Mouse (Mus musculus): Measurements from ENCODE around the gene Stx5a. TPM values are rescaled to one million over a fixed set of nuclear protein-coding genes. Genes with fewer than 3 reads are reported as not detected.

The Stx5a gene
- polyA plus RNA-seq, 1 experiment, result 49.5 TPM

GRCm38 (mm10) chr19:8802130-8802821, 61.1 kb downstream of the Stx5a start, which contains the start of gene Zbtb3:
Gene Zbtb3, plus strand, starts transcription at chr19:8802555.
- H3K36me3 ChIP-seq (ENCODE audit: control insufficient read depth, insufficient read depth), result peaks cover 9% of the 10 kb centered on the region
- no peak within 1 kb of the TSS for H3ac ChIP-seq (ENCODE audit: control insufficient read depth, insufficient read length)

DNA sequence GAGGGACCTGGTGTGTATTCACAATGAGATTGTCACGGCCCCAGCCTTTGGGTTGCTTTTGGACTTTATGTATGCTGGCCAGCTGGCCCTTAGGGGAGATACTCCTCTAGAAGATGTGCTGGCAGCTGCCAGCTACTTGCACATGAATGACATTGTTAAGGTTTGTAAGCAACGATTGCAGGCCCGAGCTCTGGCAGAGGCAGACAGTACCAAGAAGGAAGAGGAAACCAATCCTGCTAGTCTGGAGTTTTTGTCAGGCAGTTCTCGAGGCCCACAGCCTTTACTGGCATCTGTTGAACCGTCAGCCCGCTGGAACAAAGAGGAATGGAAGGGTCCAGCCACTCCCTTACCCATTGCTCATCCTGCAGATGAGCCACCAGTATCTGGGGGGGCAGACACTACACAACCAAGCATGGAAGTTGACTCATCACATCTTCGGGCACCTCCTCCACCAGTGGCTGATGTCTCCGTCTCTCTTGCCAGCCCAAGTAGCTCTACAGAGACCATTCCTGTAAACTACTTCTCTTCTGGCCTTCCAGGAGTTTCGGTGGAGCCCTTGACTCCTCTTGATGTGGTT, 62.1 kb downstream of the Stx5a start:
- Histone ChIP-seq H3K4me3 (peak overlapping the region; percentile 50), H3K36me3 (ENCODE audit: control insufficient read depth, insufficient read depth) (peaks cover 19% of the 10 kb centered on the region), H3K79me2 (ENCODE audit: control insufficient read depth, insufficient read depth) (peaks cover under 1% of the 10 kb centered on the region), H3K27me3 (ENCODE audit: control insufficient read depth, insufficient read depth, insufficient read length) (no peaks in the 10 kb centered on the region), H3K4me2 (ENCODE audit: low read depth) (peak overlapping the region; percentile 84), H3ac (ENCODE audit: control insufficient read depth, insufficient read length) (no peak overlapping the region)
- TF ChIP-seq E2F4 (IDR thresholded peaks at IDR 0.05; ENCODE audit: insufficient read depth) (no peak), POLR2A (IDR thresholded peaks at IDR 0.05; ENCODE audit: insufficient read length, low read depth) (peak; percentile 48), POLR2AphosphoS2 (IDR thresholded peaks at IDR 0.05; ENCODE audit: insufficient read length, low read depth) (peak; percentile 67)

More at GRCm38 (mm10) chr19:8802130-8802821, 61.1 kb downstream of the Stx5a start, which contains the start of gene Zbtb3:
- TF ChIP-seq POLR2AphosphoS2 (IDR thresholded peaks at IDR 0.05; ENCODE audit: insufficient read length, low read depth) (peak; percentile 37), E2F4 (IDR thresholded peaks at IDR 0.05; ENCODE audit: insufficient read depth) (peak; percentile 46), MYOD1 (IDR thresholded peaks at IDR 0.05; ENCODE audit: control insufficient read depth in 1 of 3, insufficient read length in 2 of 3, low read depth in 2 of 3) (no peak), SRF (IDR thresholded peaks at IDR 0.05; ENCODE audit: control insufficient read depth, insufficient read length, low read depth) (peak; percentile 72), POLR2A (IDR thresholded peaks at IDR 0.05; ENCODE audit: insufficient read length, low read depth) (peak; percentile 54), REST (IDR thresholded peaks at IDR 0.05; ENCODE audit: insufficient read depth, insufficient read length) (no peak), CEBPB (IDR thresholded peaks at IDR 0.05; ENCODE audit: insufficient read depth, poor library complexity, severe bottlenecking) (no peak), MYOG (IDR thresholded peaks at IDR 0.05; ENCODE audit: control insufficient read depth in 1 of 3, insufficient read depth in 1 of 3, insufficient read length in 2 of 3, low read depth in 2 of 3) (no peak), TCF3 (IDR thresholded peaks at IDR 0.05; ENCODE audit: insufficient read length, low read depth) (no peak), MAX (IDR thresholded peaks at IDR 0.05; ENCODE audit: low read depth) (no peak)
- H3K79me2 ChIP-seq (ENCODE audit: control insufficient read depth, insufficient read depth), result peaks cover 11% of the 10 kb centered on the region
- no peaks in the 10 kb centered on the region for H3K27me3 ChIP-seq (ENCODE audit: control insufficient read depth, insufficient read depth, insufficient read length)
- H3K4me3 ChIP-seq, result peak within 1 kb of the TSS; percentile 50
- H3K4me2 ChIP-seq (ENCODE audit: low read depth), result peak within 1 kb of the TSS; percentile 90

DNA sequence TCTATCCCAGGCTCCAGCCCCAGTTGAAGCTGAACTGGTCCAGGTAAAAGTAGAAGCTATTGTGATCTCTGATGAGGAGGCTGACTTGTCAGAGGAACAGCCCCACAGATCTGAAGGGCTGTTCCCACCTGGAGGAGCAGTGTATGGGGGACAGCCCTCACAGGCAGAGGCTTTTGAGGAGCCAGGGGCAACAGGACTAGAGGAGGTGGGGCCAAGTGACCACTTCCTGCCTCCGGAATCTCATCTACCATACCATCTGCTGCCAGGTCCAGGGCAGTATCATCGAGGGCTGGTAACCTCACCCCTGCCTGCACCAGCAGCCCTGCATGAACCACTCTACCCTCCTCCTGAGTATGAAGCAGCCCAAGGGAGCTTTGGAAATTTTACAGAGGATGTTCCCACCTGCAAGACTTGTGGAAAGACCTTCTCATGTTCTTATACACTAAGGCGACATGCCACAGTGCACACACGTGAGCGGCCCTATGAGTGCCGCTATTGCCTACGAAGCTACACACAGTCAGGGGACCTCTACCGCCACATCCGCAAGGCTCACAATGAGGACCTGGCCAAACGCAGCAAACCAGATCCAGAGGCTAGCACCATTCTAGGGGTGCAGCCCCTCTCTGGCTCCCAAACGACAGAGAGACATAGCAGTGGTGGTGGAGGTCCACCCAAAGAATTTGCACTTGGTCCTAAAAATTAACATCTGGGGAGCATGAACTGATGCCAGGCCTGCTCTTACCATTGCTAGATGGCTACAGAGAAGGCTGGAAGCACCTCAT, 62.9 kb downstream of the Stx5a start:
- peak overlapping the region; percentile 84 for H3K4me2 ChIP-seq (ENCODE audit: low read depth)
- H3K4me3 ChIP-seq, result peak overlapping the region; percentile 50
- no peak for TF ChIP-seq MYOD1 (IDR thresholded peaks at IDR 0.05; ENCODE audit: control insufficient read depth in 1 of 3, insufficient read length in 2 of 3, low read depth in 2 of 3)
- peak; percentile 16 for TF ChIP-seq POLR2AphosphoS2 (IDR thresholded peaks at IDR 0.05; ENCODE audit: insufficient read length, low read depth)
- peaks cover 26% of the 10 kb centered on the region for H3K36me3 ChIP-seq (ENCODE audit: control insufficient read depth, insufficient read depth)
- no peaks in the 10 kb centered on the region for H3K79me2 ChIP-seq (ENCODE audit: control insufficient read depth, insufficient read depth)
- H3ac ChIP-seq (ENCODE audit: control insufficient read depth, insufficient read length), result no peak overlapping the region
- no peaks in the 10 kb centered on the region for H3K27me3 ChIP-seq (ENCODE audit: control insufficient read depth, insufficient read depth, insufficient read length)

Other genes starting within 250 kb of the Stx5a start
- gene Slc22a8, start 150.2 kb upstream of the Stx5a start, polyA plus RNA-seq (2012; fragmentation: generic; extraction: Trizol), result not detected
- not detected for gene Slc22a6, start 123.4 kb upstream of the Stx5a start, polyA plus RNA-seq (2012; fragmentation: generic; extraction: Trizol)
- not detected for gene Chrm1, start 77.6 kb upstream of the Stx5a start, polyA plus RNA-seq (2012; fragmentation: generic; extraction: Trizol)
- gene Slc3a2, start 18.0 kb upstream of the Stx5a start, polyA plus RNA-seq (2012; fragmentation: generic; extraction: Trizol), result 806 TPM
- 109 TPM for gene Wdr74, start 5.6 kb upstream of the Stx5a start, polyA plus RNA-seq (2012; fragmentation: generic; extraction: Trizol)
- 0.94 TPM for gene 1700092M07Rik, start 695 bp upstream of the Stx5a start, polyA plus RNA-seq (2012; fragmentation: generic; extraction: Trizol)
- 64.3 TPM for gene Nxf1, start 15.7 kb downstream of the Stx5a start, polyA plus RNA-seq (2012; fragmentation: generic; extraction: Trizol)
- gene Tmem223, start 29.6 kb downstream of the Stx5a start, polyA plus RNA-seq (2012; fragmentation: generic; extraction: Trizol), result 59.4 TPM
- gene Tmem179b, start 33.1 kb downstream of the Stx5a start, polyA plus RNA-seq (2012; fragmentation: generic; extraction: Trizol), result 31.6 TPM
- gene Taf6l, start 45.0 kb downstream of the Stx5a start, polyA plus RNA-seq (2012; fragmentation: generic; extraction: Trizol), result 19.6 TPM
- gene Polr2g, start 57.2 kb downstream of the Stx5a start, polyA plus RNA-seq (2012; fragmentation: generic; extraction: Trizol), result 152 TPM
- 2.4 TPM for gene Zbtb3, start 61.1 kb downstream of the Stx5a start, polyA plus RNA-seq (2012; fragmentation: generic; extraction: Trizol)
- gene Ttc9c, start 77.9 kb downstream of the Stx5a start, polyA plus RNA-seq (2012; fragmentation: generic; extraction: Trizol), result 18.7 TPM
- gene Hnrnpul2, start 78.6 kb downstream of the Stx5a start, polyA plus RNA-seq (2012; fragmentation: generic; extraction: Trizol), result 42.1 TPM
- gene AC129217.1, start 88.4 kb downstream of the Stx5a start, polyA plus RNA-seq (2012; fragmentation: generic; extraction: Trizol), result 1.00 TPM
- gene Bscl2, start 96.1 kb downstream of the Stx5a start, polyA plus RNA-seq (2012; fragmentation: generic; extraction: Trizol), result 5.7 TPM
- 0.25 TPM for gene Gng3, start 97.8 kb downstream of the Stx5a start, polyA plus RNA-seq (2012; fragmentation: generic; extraction: Trizol)
- gene Lrrn4cl, start 109.4 kb downstream of the Stx5a start, polyA plus RNA-seq (2012; fragmentation: generic; extraction: Trizol), result 0.25 TPM
- gene Ubxn1, start 130.1 kb downstream of the Stx5a start, polyA plus RNA-seq (2012; fragmentation: generic; extraction: Trizol), result 236 TPM
- 37.0 TPM for gene Uqcc3, start 139.5 kb downstream of the Stx5a start, polyA plus RNA-seq (2012; fragmentation: generic; extraction: Trizol)
- 3.3 TPM for gene Lbhd1, start 142.3 kb downstream of the Stx5a start, polyA plus RNA-seq (2012; fragmentation: generic; extraction: Trizol)
- not detected for gene Gm49403, start 142.5 kb downstream of the Stx5a start, polyA plus RNA-seq (2012; fragmentation: generic; extraction: Trizol)
- gene 1810009A15Rik, start 147.4 kb downstream of the Stx5a start, polyA plus RNA-seq (2012; fragmentation: generic; extraction: Trizol), result 73.1 TPM
- 0.44 TPM for gene Gm49416, start 147.5 kb downstream of the Stx5a start, polyA plus RNA-seq (2012; fragmentation: generic; extraction: Trizol)
- gene Ints5, start 151.6 kb downstream of the Stx5a start, polyA plus RNA-seq (2012; fragmentation: generic; extraction: Trizol), result 23.2 TPM
- 109 TPM for gene Ganab, start 156.7 kb downstream of the Stx5a start, polyA plus RNA-seq (2012; fragmentation: generic; extraction: Trizol)
- 66.3 TPM for gene B3gat3, start 179.0 kb downstream of the Stx5a start, polyA plus RNA-seq (2012; fragmentation: generic; extraction: Trizol)
- 6.0 TPM for gene Rom1, start 187.9 kb downstream of the Stx5a start, polyA plus RNA-seq (2012; fragmentation: generic; extraction: Trizol)
- 14.7 TPM for gene Eml3, start 188.1 kb downstream of the Stx5a start, polyA plus RNA-seq (2012; fragmentation: generic; extraction: Trizol)
- 81.5 TPM for gene Mta2, start 200.5 kb downstream of the Stx5a start, polyA plus RNA-seq (2012; fragmentation: generic; extraction: Trizol)
- 24.9 TPM for gene Tut1, start 212.4 kb downstream of the Stx5a start, polyA plus RNA-seq (2012; fragmentation: generic; extraction: Trizol)
- 896 TPM for gene Eef1g, start 225.6 kb downstream of the Stx5a start, polyA plus RNA-seq (2012; fragmentation: generic; extraction: Trizol)
- gene Ahnak, start 247.9 kb downstream of the Stx5a start, polyA plus RNA-seq (2012; fragmentation: generic; extraction: Trizol), result 93.3 TPM